25 mouse cellular contexts compared by ENCODE assay signal in genomic region chr17:25665485-25665884, GRCm38 (mm10). TPM values are rescaled to one million over a fixed set of nuclear protein-coding genes. Genes with fewer than 3 reads are reported as not detected.
"Had no signal": no experiment of that assay in that cellular context is flagged by ENCODE, and none has a peak within 500 bp of the region (broad histone marks: within the 10 kb centered on the region; RNA-seq: fewer than 3 reads in every experiment).

No protein-coding gene starts in this region.

- H3K27ac ChIP-seq: gastrocnemius, adult 2 months; heart, embryonic 10.5 days; hindbrain, embryonic 12.5 days; hindbrain, embryonic 14.5 days; intestine, embryonic 15.5 days; left cerebral cortex, adult 2 months; limb, embryonic 13.5 days; limb, embryonic 15.5 days; liver, embryonic 13.5 days; liver, embryonic 15.5 days had no signal

- H3K4me3 ChIP-seq: gastrocnemius, adult 2 months; heart, embryonic 10.5 days; heart, embryonic 12.5 days; hindbrain, embryonic 10.5 days; hindbrain, embryonic 12.5 days; intestine, embryonic 15.5 days; left cerebral cortex, adult 2 months; limb, embryonic 13.5 days; limb, embryonic 15.5 days; liver, embryonic 13.5 days; liver, embryonic 15.5 days had no signal

- H3K4me1 ChIP-seq: intestine, embryonic 15.5 days; liver, embryonic 13.5 days; liver, embryonic 15.5 days had no signal

- DNase-seq: gastrocnemius, adult 2 months; gastrocnemius, postnatal 10 days; gastrocnemius, postnatal 25 days; heart, adult 18-20 months; heart, postnatal 10 days; heart, postnatal 4 days; kidney, adult 18-20 months; kidney, adult 8-10 months; kidney, postnatal 10 days; kidney, postnatal 25 days; kidney, postnatal 4 days; liver, embryonic 13.5 days had no signal

- H3K36me3 ChIP-seq: heart, embryonic 12.5 days; intestine, embryonic 15.5 days; limb, embryonic 15.5 days; liver, embryonic 13.5 days; liver, embryonic 15.5 days had no signal

- H3K9me3 ChIP-seq: heart, embryonic 10.5 days; heart, embryonic 12.5 days; hindbrain, embryonic 10.5 days; hindbrain, embryonic 12.5 days; intestine, embryonic 15.5 days; limb, embryonic 13.5 days; limb, embryonic 15.5 days; liver, embryonic 13.5 days; liver, embryonic 15.5 days had no signal

- H3K27me3 ChIP-seq: heart, embryonic 12.5 days; hindbrain, embryonic 12.5 days; intestine, embryonic 15.5 days; limb, embryonic 13.5 days; limb, embryonic 15.5 days; liver, embryonic 13.5 days; liver, embryonic 15.5 days had no signal

RNA-seq across cellular contexts. Expression of gene Gng13, which starts 51.5 kb away (rescaled TPM):
- total RNA-seq: gastrocnemius, adult 2 months; gastrocnemius, postnatal 10 days; gastrocnemius, postnatal 25 days; gastrocnemius, postnatal 4 days; granulocyte monocyte progenitor cell, adult 5-6 weeks had no signal
- polyA plus RNA-seq: inflammation-experienced regulatory T-cells, adult 6 months; liver, embryonic 15.5 days had no signal
